Mouse (Mus musculus) hindbrain, embryonic 12.5 days (tissue): ENCODE data around the gene Prss40. TPM values are rescaled to one million over a fixed set of nuclear protein-coding genes. Genes with fewer than 3 reads are reported as not detected.
"Not testable (repeated sequence)": the region's sequence is repeated elsewhere in the genome, so short reads cannot be mapped to it uniquely, and the experiment has no call there.

Source experiments
- ATAC-seq: fragments of 200-750 bp; cut with Nextera tagmentation; 2 replicates; pipeline ENCODE4 v1.8.0; 2017; ENCODE audit warnings: moderate TSS enrichment; ENCODE audit not compliant: low FRiP score
- H3K27ac ChIP-seq: fragments of 300-500 bp; sonication (generic); 2 replicates; pipeline ENCODE4 v1.5.1; 2016; ENCODE audit warnings: mild to moderate bottlenecking
- H3K27me3 ChIP-seq: fragments of 300-500 bp; sonication (generic); 2 replicates; pipeline ENCODE4 v1.6.1; 2016; ENCODE audit warnings: mild to moderate bottlenecking
- H3K36me3 ChIP-seq: fragments of 300-500 bp; sonication (generic); 2 replicates; pipeline ENCODE4 v1.6.1; 2016; ENCODE audit warnings: mild to moderate bottlenecking
- H3K4me1 ChIP-seq: fragments of 300-500 bp; sonication (generic); 2 replicates; pipeline ENCODE4 v1.6.1; 2016
- H3K4me2 ChIP-seq: fragments of 300-500 bp; sonication (generic); replicated peaks from 2 replicates; pipeline ENCODE4 v1.6.1; 2016; ENCODE audit warnings: mild to moderate bottlenecking
- H3K4me3 ChIP-seq: fragments of 300-500 bp; sonication (generic); 2 replicates; pipeline ENCODE4 v1.5.1; 2016; ENCODE audit warnings: mild to moderate bottlenecking
- H3K9ac ChIP-seq: fragments of 300-500 bp; sonication (generic); 2 replicates; pipeline ENCODE4 v1.6.1; 2016; ENCODE audit warnings: mild to moderate bottlenecking, moderate library complexity
- H3K9me3 ChIP-seq: fragments of 300-500 bp; sonication (generic); replicated peaks from 2 replicates; pipeline ENCODE4 v1.6.1; 2016; ENCODE audit warnings: mild to moderate bottlenecking
- WGBS: fragments of 180-500 bp; shearing (Covaris S2); methylation state at CpG from one replicate; pipeline ENCODE4 v1.1.7; 2016; 5-methylcytosine and 5-hydroxymethylcytosine counted together
- polyA plus RNA-seq: library from polyadenylated mRNA; unstranded; fragments of >200 nt; fragmentation: Nextera tagmentation; extraction: Ambion mirVana; gene quantifications from 2 replicates; pipeline ENCODE4 v1.2.1, GENCODE M21; 2016

The Prss40 gene
- polyA plus RNA-seq, 1 experiment from 2014 or later = not detected

GRCm38 (mm10) chr1:34571431-34571830 is 10.7 kb upstream of the Prss40 start:
- H3K27ac ChIP-seq = no peak overlapping the region
- H3K27me3 ChIP-seq = no peaks in the 10 kb centered on the region
- H3K4me3 ChIP-seq = no peak overlapping the region
- H3K36me3 ChIP-seq = no peaks in the 10 kb centered on the region
- ATAC-seq = no peak
- H3K4me2 ChIP-seq = no peak overlapping the region
- no peaks in the 10 kb centered on the region for H3K4me1 ChIP-seq
- WGBS = 76% methylated on average over 6 of the region's 6 CpGs
- H3K9me3 ChIP-seq = no peaks in the 10 kb centered on the region
- H3K9ac ChIP-seq = no peak overlapping the region

- WGBS = 96% methylated on average over 2 of the region's 2 CpGs
- H3K9ac ChIP-seq = no peak overlapping the region
- H3K27ac ChIP-seq = no peak overlapping the region
- H3K4me3 ChIP-seq = no peak overlapping the region
- H3K9me3 ChIP-seq = no peaks in the 10 kb centered on the region
- ATAC-seq = no peak
- H3K27me3 ChIP-seq = no peaks in the 10 kb centered on the region
- H3K4me1 ChIP-seq = no peaks in the 10 kb centered on the region
- H3K36me3 ChIP-seq = no peaks in the 10 kb centered on the region
- H3K4me2 ChIP-seq = no peak overlapping the region
These were observed 9.1 kb upstream of the Prss40 start for GRCm38 (mm10) chr1:34569876-34570275.

DNA sequence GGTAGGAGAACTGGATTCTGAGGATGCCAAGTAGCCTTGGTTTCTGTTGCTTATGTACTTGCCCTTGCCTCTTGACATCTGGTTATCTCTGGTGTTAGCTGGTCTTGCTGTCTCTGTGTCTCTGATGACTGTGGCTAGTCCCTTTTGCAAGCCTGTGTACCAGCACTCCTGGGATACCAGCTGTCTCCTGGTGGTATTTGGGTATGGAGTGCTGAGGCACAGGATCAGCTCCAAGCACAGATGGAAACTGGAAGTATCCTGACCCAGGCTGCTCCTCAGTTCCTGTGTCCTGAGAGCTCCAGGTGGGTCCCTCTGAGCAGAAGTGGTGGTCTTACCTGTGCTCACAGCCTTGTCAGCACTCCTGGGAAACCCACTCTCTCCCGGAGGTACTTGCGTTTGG is 7.4 kb upstream of the Prss40 start:
- Histone ChIP-seq H3K9ac (no peak overlapping the region), H3K4me1 (no peaks in the 10 kb centered on the region), H3K4me2 (no peak overlapping the region), H3K9me3 (no peaks in the 10 kb centered on the region), H3K27ac (no peak overlapping the region), H3K4me3 (no peak overlapping the region), H3K36me3 (no peaks in the 10 kb centered on the region), H3K27me3 (no peaks in the 10 kb centered on the region)
- ATAC-seq = no peak
- 97% methylated on average over 2 of the region's 2 CpGs for WGBS

DNA sequence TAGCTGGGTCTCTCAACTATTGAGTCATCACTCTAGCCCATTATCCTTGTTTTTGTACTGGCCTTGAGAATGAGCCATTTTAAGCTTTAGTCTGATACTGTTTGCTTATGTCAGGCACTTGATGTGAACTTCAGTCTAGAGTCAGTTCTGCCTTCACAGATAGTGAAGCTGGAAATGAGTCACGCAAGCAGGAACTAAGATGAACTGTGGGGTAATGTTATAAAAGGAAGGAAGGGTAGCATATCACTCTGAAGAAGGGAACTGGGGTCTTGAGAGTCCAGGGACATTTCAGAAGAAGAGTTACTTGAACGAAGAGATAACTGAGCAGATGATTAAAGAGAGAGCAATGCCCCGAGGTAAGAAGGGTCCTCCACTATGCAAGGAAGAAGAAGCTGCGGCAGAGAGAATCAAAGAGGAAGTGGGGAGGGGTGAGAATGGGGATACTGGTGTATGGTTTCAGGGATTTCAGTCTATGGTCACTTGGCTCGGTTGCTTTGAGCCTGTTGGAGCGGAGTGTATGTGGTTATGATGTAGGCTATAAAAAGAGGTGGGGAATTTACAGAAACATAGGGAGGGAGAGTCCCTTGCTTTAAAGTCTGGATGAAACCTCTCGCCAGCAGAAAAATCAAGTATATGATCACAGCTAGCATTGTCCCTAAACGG is 3.8 kb upstream of the Prss40 start:
- no peaks in the 10 kb centered on the region for H3K36me3 ChIP-seq
- ATAC-seq = no peak
- no peak overlapping the region for H3K4me2 ChIP-seq
- no peaks in the 10 kb centered on the region for H3K9me3 ChIP-seq
- 85% methylated on average over 8 of the region's 8 CpGs for WGBS
- no peak overlapping the region for H3K4me3 ChIP-seq
- no peaks in the 10 kb centered on the region for H3K4me1 ChIP-seq
- H3K27me3 ChIP-seq = no peaks in the 10 kb centered on the region
- no peak overlapping the region for H3K9ac ChIP-seq
- no peak overlapping the region for H3K27ac ChIP-seq

- Histone ChIP-seq H3K4me2 (no peak overlapping the region), H3K27ac (no peak overlapping the region), H3K36me3 (no peaks in the 10 kb centered on the region), H3K9me3 (no peaks in the 10 kb centered on the region), H3K4me1 (no peaks in the 10 kb centered on the region), H3K9ac (no peak overlapping the region), H3K27me3 (no peaks in the 10 kb centered on the region), H3K4me3 (no peak overlapping the region)
- ATAC-seq = no peak
- 84% methylated on average over 7 of the region's 7 CpGs for WGBS
These were observed 6.5 kb downstream of the Prss40 start for GRCm38 (mm10) chr1:34554275-34554674.

DNA sequence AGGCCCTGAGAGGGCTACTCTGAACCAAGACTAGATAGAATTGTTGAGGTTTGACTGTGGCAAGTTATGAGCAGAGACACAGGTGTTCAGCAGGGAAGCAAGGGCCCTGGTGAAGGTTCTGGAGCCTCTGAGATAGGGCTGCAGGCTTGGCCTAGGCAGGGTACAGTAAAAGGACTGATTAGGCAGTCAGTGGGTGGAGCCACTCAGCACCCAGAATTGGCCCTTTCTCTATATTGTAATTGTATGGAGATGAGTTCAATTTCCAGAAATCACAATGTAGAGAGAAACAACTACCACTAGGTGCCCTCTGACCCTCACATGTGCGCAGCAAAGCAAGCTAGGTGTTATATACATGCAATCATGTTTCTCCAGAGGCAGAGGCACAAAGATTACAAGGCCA is 7.1 kb downstream of the Prss40 start:
- WGBS = 94% methylated on average over 1 of the region's 1 CpGs

DNA sequence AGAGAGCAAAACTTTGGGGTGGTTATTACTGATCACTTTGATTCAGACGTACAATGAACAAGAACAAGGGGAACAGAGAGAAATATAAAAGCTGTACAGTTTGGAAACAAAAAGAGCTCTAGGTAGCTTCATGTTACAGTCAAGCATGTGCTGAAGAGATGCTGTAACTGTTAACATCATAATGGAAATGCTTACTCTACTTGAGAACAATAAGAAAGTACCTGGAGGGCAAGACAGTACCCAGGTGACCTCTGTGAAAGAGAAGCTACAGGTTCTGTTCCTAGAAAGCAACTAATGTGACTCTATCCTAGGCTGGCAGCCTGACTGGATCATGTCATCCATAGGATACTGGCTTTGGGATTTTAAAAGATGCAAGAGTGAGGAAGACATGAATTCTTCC is 13.7 kb downstream of the Prss40 start:
- no peaks in the 10 kb centered on the region for H3K9me3 ChIP-seq
- 91% methylated on average over 1 of the region's 1 CpGs for WGBS
- H3K4me2 ChIP-seq = no peak overlapping the region
- H3K27ac ChIP-seq = no peak overlapping the region
- no peak overlapping the region for H3K9ac ChIP-seq
- no peaks in the 10 kb centered on the region for H3K27me3 ChIP-seq
- ATAC-seq = no peak
- no peak overlapping the region for H3K4me3 ChIP-seq
- no peaks in the 10 kb centered on the region for H3K36me3 ChIP-seq
- no peaks in the 10 kb centered on the region for H3K4me1 ChIP-seq

More for the DNA sequence above, 7.1 kb downstream of the Prss40 start:
- H3K9ac ChIP-seq = no peak overlapping the region
- no peak for ATAC-seq
- no peaks in the 10 kb centered on the region for H3K27me3 ChIP-seq
- no peak overlapping the region for H3K27ac ChIP-seq
- no peaks in the 10 kb centered on the region for H3K9me3 ChIP-seq
- no peak overlapping the region for H3K4me3 ChIP-seq
- no peaks in the 10 kb centered on the region for H3K4me1 ChIP-seq
- no peak overlapping the region for H3K4me2 ChIP-seq
- no peaks in the 10 kb centered on the region for H3K36me3 ChIP-seq

- H3K4me2 ChIP-seq = peak overlapping the region; percentile 35
- H3K27me3 ChIP-seq = peaks cover 39% of the 10 kb centered on the region
- no peaks in the 10 kb centered on the region for H3K36me3 ChIP-seq
- peak overlapping the region; percentile 15; the same call in 1 of the 2 replicates for H3K4me3 ChIP-seq
- peaks cover 12% of the 10 kb centered on the region for H3K4me1 ChIP-seq
- no peak overlapping the region for H3K9ac ChIP-seq
- WGBS = 4% methylated on average over 16 of the region's 16 CpGs
- no peak for ATAC-seq
- no peak overlapping the region for H3K27ac ChIP-seq
- no peaks in the 10 kb centered on the region for H3K9me3 ChIP-seq
These were observed 23.8 kb downstream of the Prss40 start for GRCm38 (mm10) chr1:34536767-34537485.

GRCm38 (mm10) chr1:34536291-34536766 is 24.4 kb downstream of the Prss40 start:
- Histone ChIP-seq H3K4me1 (peaks cover 12% of the 10 kb centered on the region), H3K27me3 (peaks cover 39% of the 10 kb centered on the region), H3K4me3 (no peak overlapping the region), H3K9me3 (no peaks in the 10 kb centered on the region), H3K4me2 (peak overlapping the region; percentile 35), H3K9ac (no peak overlapping the region), H3K36me3 (no peaks in the 10 kb centered on the region), H3K27ac (no peak overlapping the region)
- WGBS = 1% methylated on average over 14 of the region's 14 CpGs
- no peak for ATAC-seq

- H3K36me3 ChIP-seq, H3K9ac ChIP-seq, ATAC-seq, H3K4me3 ChIP-seq, H3K9me3 ChIP-seq, H3K27ac ChIP-seq: not testable (repeated sequence)
- 22% methylated on average over 7 of the region's 7 CpGs for WGBS
- H3K4me1 ChIP-seq = peaks cover 12% of the 10 kb centered on the region
- peak within 1 kb of the TSS; percentile 35 for H3K4me2 ChIP-seq
- peaks cover 39% of the 10 kb centered on the region for H3K27me3 ChIP-seq
These were observed 25.6 kb downstream of the Prss40 start, which contains the start of gene Cfc1 for GRCm38 (mm10) chr1:34535043-34535698. Gene Cfc1 (plus strand): TSS chr1:34535648.

DNA sequence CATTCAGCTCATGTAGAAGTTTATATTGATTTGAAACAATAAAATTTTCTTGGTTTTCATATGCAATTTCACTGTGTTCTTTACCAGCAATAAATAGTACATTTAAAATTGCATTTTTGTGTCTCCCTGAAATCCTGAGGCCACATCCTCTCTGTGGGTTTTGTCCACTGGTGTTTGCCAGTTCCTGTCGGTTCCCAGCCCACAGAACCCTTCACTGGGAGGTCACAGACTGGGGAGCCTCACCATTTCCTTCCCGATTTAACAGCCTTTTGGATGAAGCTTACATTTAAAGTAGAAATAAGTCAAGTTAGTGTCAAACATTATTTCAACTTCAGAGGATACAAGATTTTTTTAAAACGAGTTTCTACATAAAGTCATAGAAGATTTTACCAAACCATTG is 26.2 kb downstream of the Prss40 start:
- H3K4me2 ChIP-seq, H3K9me3 ChIP-seq, H3K4me3 ChIP-seq, H3K27ac ChIP-seq, H3K9ac ChIP-seq, H3K36me3 ChIP-seq, ATAC-seq: not testable (repeated sequence)
- H3K27me3 ChIP-seq = peaks cover 39% of the 10 kb centered on the region
- H3K4me1 ChIP-seq = peaks cover 12% of the 10 kb centered on the region
- 54% methylated on average over 3 of the region's 3 CpGs for whole genome bisulfite sequencing

DNA sequence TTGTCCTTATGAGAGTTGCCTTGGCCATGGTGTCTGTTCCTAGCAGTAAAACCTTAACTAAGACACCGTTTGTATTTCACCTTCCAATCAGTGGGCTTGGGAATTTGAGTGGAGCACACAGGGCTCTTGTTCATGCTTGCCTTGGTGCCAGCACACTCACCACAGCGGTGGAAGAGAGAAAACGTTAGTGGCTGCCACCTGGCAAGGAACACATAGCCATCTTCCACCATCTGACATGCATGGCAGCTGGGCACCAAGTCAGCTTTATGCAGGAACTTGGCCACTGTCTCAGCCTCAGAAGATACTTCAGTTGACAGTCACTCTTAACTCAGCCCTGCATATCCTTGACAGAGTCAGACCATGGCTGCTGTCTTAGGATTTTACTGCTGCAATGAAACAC is 37.1 kb downstream of the Prss40 start:
- Histone ChIP-seq H3K27ac (no peak overlapping the region), H3K27me3 (no peaks in the 10 kb centered on the region), H3K4me1 (no peaks in the 10 kb centered on the region), H3K9me3 (no peaks in the 10 kb centered on the region), H3K4me3 (no peak overlapping the region), H3K4me2 (no peak overlapping the region), H3K9ac (no peak overlapping the region), H3K36me3 (no peaks in the 10 kb centered on the region)
- 86% methylated on average over 3 of the region's 3 CpGs for WGBS
- ATAC-seq = no peak
